Mouse (Mus musculus): ENCODE measurements around the gene Ccdc153.
A peak's percentile ranks its signal among the peaks of the same experiment; 100 is the strongest.

Ccdc153 gene

GRCm38 (mm10) chr9:44240911-44241310 is 435 bp downstream of the Ccdc153 start:
- no peak for DNase-seq (ENCODE audit: low spot score)

DNA sequence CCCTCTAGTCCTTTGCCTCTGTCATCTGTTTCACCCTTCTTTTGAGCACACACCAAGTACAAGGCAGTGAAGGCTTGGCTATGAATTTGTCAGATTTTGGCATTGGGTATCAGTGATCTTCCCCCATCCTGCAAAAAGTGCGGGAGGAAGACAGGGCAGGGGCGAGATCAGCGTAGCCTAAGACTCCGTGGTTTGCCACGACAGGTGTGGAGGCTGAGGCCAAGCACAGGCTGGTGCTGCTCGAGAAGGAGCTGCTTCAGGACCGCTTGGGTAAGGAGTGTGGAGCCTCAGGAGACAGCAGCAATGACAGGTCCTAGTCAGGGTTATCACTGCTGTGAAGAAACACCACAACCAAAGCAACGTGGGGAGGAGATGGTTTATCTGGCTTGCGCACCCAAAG is 942 bp downstream of the Ccdc153 start:
- DNase-seq (ENCODE audit: low spot score): no peak

GRCm38 (mm10) chr9:44243621-44244020 is 3.1 kb downstream of the Ccdc153 start:
- DNase-seq (ENCODE audit: low spot score): no peak

GRCm38 (mm10) chr9:44247907-44248306 is 7.4 kb downstream of the Ccdc153 start:
- DNase-seq (ENCODE audit: low spot score): no peak

- peak; percentile 69 for DNase-seq (ENCODE audit: low spot score)
These were observed 9.0 kb downstream of the Ccdc153 start for GRCm38 (mm10) chr9:44249181-44250146.

DNA sequence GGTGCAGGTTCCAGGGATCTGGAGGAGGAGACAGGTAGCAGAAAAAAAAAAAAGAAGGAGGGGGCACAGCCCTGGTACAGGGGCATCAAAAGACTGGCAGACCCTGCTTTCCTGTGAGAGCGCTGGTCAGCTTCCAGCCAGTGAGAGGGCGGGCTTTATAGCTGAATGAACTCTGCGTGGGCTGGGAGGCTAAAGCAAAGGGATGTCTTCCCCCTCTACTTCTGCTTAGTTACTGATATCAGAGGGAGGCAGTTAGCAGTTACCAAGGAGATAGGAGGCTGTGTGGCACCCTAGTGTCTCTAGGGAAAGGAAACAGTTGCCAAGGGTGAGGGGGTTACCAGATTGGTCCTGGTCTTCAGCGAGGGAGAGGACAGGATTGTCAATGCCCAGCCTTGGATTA is 10.0 kb downstream of the Ccdc153 start:
- DNase-seq (ENCODE audit: low spot score): no peak

DNA sequence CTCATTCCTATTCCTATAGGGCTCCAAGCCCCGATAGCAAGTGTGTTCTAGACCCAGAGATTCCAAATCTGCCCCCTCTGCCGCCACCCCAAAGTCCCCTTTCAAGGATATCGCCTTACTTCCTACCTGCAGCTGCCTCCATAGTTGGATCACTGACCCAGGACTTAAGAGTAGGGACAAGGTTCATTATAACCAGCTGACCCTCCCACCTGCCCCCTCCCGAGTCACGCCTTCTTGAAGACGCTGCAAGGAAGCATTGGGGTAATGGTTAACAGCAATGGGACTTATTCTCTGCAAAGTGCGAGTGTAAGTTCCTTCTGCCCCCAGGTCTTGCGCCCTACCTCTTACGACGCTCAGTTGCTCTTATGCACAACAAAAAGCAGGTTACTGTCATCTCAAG is 10.8 kb downstream of the Ccdc153 start, which contains the start of gene Pdzd3:
TSS of gene Pdzd3 (minus strand) at position 158 of the 400 bp plus-strand sequence.
- DNase-seq (ENCODE audit: low spot score): no peak

GRCm38 (mm10) chr9:44253441-44253840 is 13.0 kb downstream of the Ccdc153 start:
- DNase-seq (ENCODE audit: low spot score): no peak

DNA sequence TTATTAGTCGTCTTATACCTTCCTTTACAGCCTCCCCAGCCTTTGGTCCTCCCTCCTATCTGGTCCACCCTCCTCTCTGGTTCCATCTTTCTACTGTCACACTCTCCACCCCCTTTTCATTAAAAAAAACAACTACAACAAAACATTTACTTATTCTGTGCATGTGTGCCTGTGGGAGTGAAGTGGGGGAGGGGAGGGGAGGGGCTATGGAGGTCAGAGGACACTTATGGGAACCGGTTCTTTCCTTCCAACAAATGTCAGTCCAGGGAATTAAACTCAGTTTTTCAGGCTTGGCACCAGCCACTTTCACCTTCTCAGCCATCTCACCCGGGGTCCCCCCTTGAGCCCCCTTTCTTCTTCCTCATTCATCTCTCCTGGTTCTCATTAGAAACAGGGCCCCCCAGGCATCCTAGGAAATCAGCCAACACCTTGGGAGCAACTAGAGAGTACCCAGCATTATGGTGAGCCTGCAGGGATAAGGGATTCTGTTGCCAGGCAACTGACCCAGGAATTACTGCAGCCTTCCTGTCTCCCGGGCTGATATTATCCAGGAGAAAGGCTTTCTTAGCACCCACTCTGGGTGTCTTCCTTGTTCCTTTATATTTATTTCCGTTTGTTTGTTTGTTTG is 14.1 kb downstream of the Ccdc153 start:
- no peak for DNase-seq (ENCODE audit: low spot score)

GRCm38 (mm10) chr9:44255136-44255521 is 14.7 kb downstream of the Ccdc153 start:
- DNase-seq (ENCODE audit: low spot score): no peak

DNA sequence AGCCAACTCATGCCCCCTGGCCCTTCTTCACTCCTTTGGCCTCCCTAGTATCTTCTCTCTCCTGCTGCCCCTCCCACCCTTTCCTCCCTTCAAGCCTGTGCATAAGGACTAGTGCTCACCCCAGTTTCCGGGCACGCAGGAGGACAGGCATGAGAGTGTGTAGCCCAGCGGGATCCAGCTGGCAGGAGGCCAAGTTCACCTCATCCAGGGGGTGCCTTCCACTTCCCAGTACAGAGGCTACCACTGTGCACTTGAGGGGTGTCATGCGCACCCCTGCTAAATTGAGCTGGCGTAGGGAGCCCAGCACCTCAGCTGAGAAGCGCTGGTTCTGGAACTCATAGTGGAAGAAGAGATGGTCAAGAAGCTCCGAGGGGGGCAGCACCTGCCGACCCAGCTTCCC is 15.7 kb downstream of the Ccdc153 start:
- DNase-seq (ENCODE audit: low spot score): no peak

- DNase-seq (ENCODE audit: low spot score): no peak
These were observed 18.5 kb downstream of the Ccdc153 start for GRCm38 (mm10) chr9:44259014-44259413.

DNA sequence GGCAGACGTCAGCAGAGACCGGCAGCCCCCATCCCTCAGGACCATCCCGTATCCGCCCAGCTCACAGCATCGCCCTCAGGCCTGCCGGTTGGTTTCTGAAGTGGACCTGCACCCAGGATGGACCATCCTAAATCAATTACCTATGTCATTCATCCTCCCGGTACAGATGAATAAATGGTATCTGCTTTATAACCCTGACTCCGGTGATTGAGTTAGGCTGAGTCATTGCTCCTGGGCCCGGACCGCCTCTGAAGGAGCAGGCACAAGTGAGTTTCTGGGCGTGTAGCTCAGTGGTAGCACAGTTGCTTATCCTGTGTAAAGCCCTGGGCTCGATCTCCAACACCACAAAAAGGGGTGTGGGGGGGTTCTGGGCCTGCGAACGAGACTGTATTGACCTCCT is 20.9 kb downstream of the Ccdc153 start:
- no peak for DNase-seq (ENCODE audit: low spot score)

GRCm38 (mm10) chr9:44266478-44267226 is 26.2 kb downstream of the Ccdc153 start:
- no peak for DNase-seq (ENCODE audit: low spot score)

DNA sequence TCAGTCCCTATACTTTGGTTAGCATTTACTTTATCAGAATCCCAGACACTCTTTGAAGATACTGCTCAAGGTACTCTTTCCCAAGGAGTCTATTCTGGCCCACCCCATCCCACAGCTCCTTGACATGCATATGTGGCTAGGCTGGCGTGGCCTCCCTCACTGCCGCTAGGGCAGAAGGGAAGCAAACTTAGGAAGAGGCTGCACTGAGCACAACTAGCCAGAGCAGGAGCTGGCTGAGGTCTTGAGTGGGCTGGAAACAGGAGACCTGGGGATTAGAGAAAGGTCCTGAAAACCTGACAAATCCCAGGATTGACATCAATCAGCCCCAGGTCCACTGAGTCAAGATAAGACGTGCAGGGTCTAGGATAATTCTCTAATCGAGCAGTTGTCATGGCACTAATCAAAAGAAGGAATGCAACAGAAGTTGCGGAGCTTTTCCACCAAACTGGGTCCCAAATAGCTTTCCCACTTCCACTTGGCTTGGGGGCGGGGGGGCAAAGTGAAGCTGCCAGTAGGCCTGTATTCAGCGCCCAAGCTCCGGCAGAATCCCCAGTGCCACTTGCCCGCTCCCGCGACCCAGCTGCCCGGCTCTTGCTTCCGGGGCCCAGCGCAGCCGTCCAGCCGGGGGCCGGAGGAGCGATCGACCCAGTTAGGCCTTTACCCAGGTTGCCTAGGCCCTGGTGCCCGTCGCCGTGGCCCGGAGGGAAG is 27.0 kb downstream of the Ccdc153 start:
- peak; percentile 24 for DNase-seq (ENCODE audit: low spot score)

DNA sequence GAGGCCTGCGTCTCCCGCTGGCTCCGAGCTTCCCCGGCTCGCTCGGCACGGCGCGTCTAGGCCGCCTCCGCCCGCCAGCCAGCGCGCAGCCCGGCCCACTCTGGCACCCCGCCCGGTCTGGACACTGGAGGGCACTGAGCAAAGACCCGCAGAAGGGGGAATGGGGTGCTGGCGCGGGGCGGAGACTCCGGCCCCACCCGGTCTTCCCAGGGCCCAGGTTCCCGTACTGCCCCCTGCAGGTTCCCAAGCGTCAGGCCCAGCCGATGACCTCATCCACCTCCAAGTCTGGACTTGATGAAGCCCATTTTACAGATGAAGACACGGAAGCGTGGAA is 27.5 kb downstream of the Ccdc153 start:
- DNase-seq (ENCODE audit: low spot score): peak; percentile 84

- no peak for DNase-seq (ENCODE audit: low spot score)
These were observed 28.0 kb downstream of the Ccdc153 start, which contains the start of gene Nlrx1 for GRCm38 (mm10) chr9:44268432-44268831. Gene Nlrx1, minus strand, starts transcription at chr9:44268599.

DNA sequence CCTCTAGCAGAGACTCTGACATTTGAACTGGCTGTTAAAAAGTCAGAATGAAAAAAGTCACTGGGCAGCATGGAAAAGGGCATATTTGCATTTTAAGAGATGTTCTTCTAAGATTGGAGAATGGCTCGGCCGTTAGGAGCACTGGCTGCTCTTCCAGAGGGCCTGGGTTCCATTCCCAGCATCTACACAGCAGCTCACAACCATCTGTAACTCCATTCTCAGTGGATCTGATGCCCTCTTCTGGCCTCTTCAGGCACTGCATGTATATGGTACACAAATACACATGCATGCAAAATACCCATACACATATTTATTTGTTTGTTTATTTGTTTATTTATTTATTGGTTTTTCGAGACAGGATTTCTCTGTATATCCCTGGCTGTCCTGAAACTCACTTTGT is 28.6 kb downstream of the Ccdc153 start:
- DNase-seq (ENCODE audit: low spot score): peak; percentile 39

GRCm38 (mm10) chr9:44269973-44270372 is 29.5 kb downstream of the Ccdc153 start:
- DNase-seq (ENCODE audit: low spot score): no peak

DNA sequence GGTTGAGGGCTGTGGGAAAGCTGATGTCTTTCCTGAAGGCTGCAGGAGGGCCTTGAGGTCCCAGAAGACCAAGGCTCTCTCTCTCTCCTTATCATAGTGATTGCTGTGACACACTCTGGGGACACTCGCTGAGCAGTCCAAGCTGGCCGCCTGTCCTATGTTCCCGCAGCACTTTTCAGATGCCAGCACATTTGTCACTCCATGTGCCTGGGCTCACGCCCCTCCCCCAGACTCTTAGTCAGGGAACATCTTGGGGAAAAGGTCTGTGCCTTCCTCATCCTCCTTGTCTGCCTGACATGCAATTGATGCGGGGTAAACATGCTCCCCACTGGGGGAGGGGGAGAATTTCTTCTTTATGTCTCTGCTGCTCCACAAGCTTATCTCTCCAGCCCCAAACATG is 42.7 kb downstream of the Ccdc153 start:
- no peak for DNase-seq (ENCODE audit: low spot score)

GRCm38 (mm10) chr9:44286256-44286850 is 45.9 kb downstream of the Ccdc153 start:
- DNase-seq (ENCODE audit: low spot score): no peak

DNA sequence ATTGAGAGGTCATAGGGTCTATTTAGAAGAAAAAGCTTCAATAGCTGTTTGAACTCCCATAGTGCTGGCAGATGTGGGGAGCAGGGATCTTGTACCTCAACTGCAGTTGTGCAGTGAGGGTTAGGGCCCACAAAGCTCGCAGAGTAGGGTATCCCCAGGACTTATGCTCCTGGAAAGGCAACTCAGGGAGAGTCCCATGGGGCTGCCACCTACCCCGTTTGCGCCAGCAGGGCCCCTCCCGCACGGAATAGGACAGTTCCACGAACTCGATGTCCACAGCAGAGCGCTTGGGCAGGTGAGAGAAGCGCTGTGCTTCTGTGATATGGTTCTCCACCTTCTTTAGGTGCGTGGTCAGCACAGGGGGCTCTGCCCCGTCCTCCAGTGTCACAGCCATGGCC is 46.5 kb downstream of the Ccdc153 start:
- DNase-seq (ENCODE audit: low spot score): no peak
